Mouse (Mus musculus): ENCODE results near the gene Spdye4a. TPM values are rescaled to one million over a fixed set of nuclear protein-coding genes. Genes with fewer than 3 reads are reported as not detected.

Spdye4a gene
- total and polyA plus RNA-seq, 2 experiments: not detected

- H3K4me1 ChIP-seq (ENCODE audit: control insufficient read depth, insufficient read depth, low read length): no peaks in the 10 kb centered on the region
- TF ChIP-seq CTCF (IDR thresholded peaks at IDR 0.05; ENCODE audit: low read depth, low read length) (no peak), POLR2A (IDR thresholded peaks at IDR 0.05; ENCODE audit: extremely low read depth, insufficient read depth, low read length) (no peak)
- no peak overlapping the region for H3K27ac ChIP-seq (replicated peaks; ENCODE audit: insufficient read depth, low read depth, low read length)
- H3K36me3 ChIP-seq (ENCODE audit: control insufficient read depth, insufficient read depth, low read length): no peaks in the 10 kb centered on the region; the same call in 1 of the 2 replicates
- WGBS: 60% methylated on average over 18 of the region's 18 CpGs
- no peak overlapping the region for H3K9ac ChIP-seq (ENCODE audit: low read depth, low read length)
- no peak for DNase-seq (ENCODE audit: extremely low read depth, low read depth, low spot score)
- no peaks in the 10 kb centered on the region for H3K79me2 ChIP-seq (ENCODE audit: control insufficient read depth, insufficient read depth, low read length)
- peaks cover 17% of the 10 kb centered on the region for H3K27me3 ChIP-seq (ENCODE audit: control insufficient read depth, insufficient read depth, low read length)
- H3K4me3 ChIP-seq (ENCODE audit: insufficient read depth, low read depth, low read length): no peak overlapping the region
Observed at GRCm38 (mm10) chr5:143252791-143253185, 26.1 kb upstream of the Spdye4a start.

DNA sequence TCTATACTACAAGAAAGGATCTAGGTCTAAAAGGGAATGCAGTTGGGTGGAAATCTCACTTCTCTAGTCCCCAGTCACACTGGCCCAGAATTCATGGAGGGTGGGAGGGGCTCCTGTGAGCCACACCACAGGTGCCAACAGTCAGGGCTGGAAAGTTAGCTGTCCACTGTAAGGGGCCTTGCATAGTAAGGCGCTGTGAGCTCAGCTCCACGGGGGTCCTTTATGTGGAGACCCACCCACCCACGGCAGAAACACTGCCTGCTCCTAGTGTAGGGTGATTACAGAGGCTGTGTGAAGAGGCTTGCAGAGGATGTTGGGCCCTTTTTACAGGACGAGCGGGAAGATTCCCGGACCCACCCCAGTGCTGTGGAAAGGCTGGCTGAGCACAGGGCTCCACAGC, 25.3 kb upstream of the Spdye4a start:
- H3K9ac ChIP-seq (ENCODE audit: low read depth, low read length): no peak overlapping the region
- H3K27me3 ChIP-seq (ENCODE audit: control insufficient read depth, insufficient read depth, low read length): peaks cover 17% of the 10 kb centered on the region
- no peak for TF ChIP-seq CTCF (IDR thresholded peaks at IDR 0.05; ENCODE audit: low read depth, low read length)
- TF ChIP-seq POLR2A (IDR thresholded peaks at IDR 0.05; ENCODE audit: extremely low read depth, insufficient read depth, low read length): no peak
- no peak overlapping the region for H3K27ac ChIP-seq (replicated peaks; ENCODE audit: insufficient read depth, low read depth, low read length)
- no peaks in the 10 kb centered on the region for H3K4me1 ChIP-seq (ENCODE audit: control insufficient read depth, insufficient read depth, low read length)
- H3K79me2 ChIP-seq (ENCODE audit: control insufficient read depth, insufficient read depth, low read length): no peaks in the 10 kb centered on the region
- no peak overlapping the region for H3K4me3 ChIP-seq (ENCODE audit: insufficient read depth, low read depth, low read length)
- H3K36me3 ChIP-seq (ENCODE audit: control insufficient read depth, insufficient read depth, low read length): peaks cover 2% of the 10 kb centered on the region; the same call in 1 of the 2 replicates
- 72% methylated on average over 6 of the region's 6 CpGs for WGBS
- no peak for DNase-seq (ENCODE audit: extremely low read depth, low read depth, low spot score)

- no peak for TF ChIP-seq CTCF (IDR thresholded peaks at IDR 0.05; ENCODE audit: low read depth, low read length)
- no peak for TF ChIP-seq POLR2A (IDR thresholded peaks at IDR 0.05; ENCODE audit: extremely low read depth, insufficient read depth, low read length)
- no peaks in the 10 kb centered on the region for H3K79me2 ChIP-seq (ENCODE audit: control insufficient read depth, insufficient read depth, low read length)
- H3K36me3 ChIP-seq (ENCODE audit: control insufficient read depth, insufficient read depth, low read length): peaks cover 66% of the 10 kb centered on the region
- no peak for DNase-seq (ENCODE audit: extremely low read depth, low read depth, low spot score)
- H3K9ac ChIP-seq (ENCODE audit: low read depth, low read length): no peak overlapping the region
- H3K4me3 ChIP-seq (ENCODE audit: insufficient read depth, low read depth, low read length): no peak overlapping the region
- no peaks in the 10 kb centered on the region for H3K4me1 ChIP-seq (ENCODE audit: control insufficient read depth, insufficient read depth, low read length)
- no peaks in the 10 kb centered on the region for H3K27me3 ChIP-seq (ENCODE audit: control insufficient read depth, insufficient read depth, low read length)
- H3K27ac ChIP-seq (replicated peaks; ENCODE audit: insufficient read depth, low read depth, low read length): no peak overlapping the region
- 97% methylated on average over 26 of the region's 26 CpGs for WGBS
Observed at GRCm38 (mm10) chr5:143244926-143245325, 18.2 kb upstream of the Spdye4a start.

DNA sequence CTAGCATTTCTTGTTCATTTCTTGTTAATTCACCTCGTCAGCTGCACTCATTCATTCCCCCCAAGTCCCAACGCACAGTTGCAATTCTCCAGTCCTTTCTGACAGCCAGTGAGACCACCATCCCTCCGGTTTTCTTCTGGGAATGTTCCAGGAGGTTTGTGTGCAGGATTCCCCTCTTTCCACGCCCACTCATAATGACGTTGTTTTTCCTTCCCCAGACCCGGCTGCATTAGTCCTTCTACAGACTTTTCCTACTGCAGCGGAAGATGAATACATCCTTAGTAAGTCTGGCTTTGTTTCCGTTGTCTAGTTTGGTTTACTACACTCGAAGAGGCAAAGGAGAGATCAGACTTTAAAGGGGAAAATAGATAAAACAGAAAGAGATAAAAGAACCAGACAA, 9.3 kb upstream of the Spdye4a start:
- H3K36me3 ChIP-seq (ENCODE audit: control insufficient read depth, insufficient read depth, low read length): peaks cover 22% of the 10 kb centered on the region
- no peak for DNase-seq (ENCODE audit: extremely low read depth, low read depth, low spot score)

GRCm38 (mm10) chr5:143235028-143235693, 8.5 kb upstream of the Spdye4a start, which contains the start of gene Zfp12:
Gene Zfp12 (plus strand): TSS chr5:143235163.
- Histone ChIP-seq H3K27ac (replicated peaks; ENCODE audit: insufficient read depth, low read depth, low read length) (peak within 1 kb of the TSS; percentile 50), H3K4me3 (ENCODE audit: insufficient read depth, low read depth, low read length) (peak within 1 kb of the TSS; percentile 73), H3K9ac (ENCODE audit: low read depth, low read length) (peak within 1 kb of the TSS; percentile 76), H3K79me2 (ENCODE audit: control insufficient read depth, insufficient read depth, low read length) (no peaks in the 10 kb centered on the region; the same call in 1 of the 2 replicates), H3K4me1 (ENCODE audit: control insufficient read depth, insufficient read depth, low read length) (peaks cover 8% of the 10 kb centered on the region; the same call in 1 of the 2 replicates), H3K27me3 (ENCODE audit: control insufficient read depth, insufficient read depth, low read length) (no peaks in the 10 kb centered on the region), H3K36me3 (ENCODE audit: control insufficient read depth, insufficient read depth, low read length) (peaks cover 13% of the 10 kb centered on the region)
- TF ChIP-seq CTCF (IDR thresholded peaks at IDR 0.05; ENCODE audit: low read depth, low read length) (peak; percentile 54), POLR2A (IDR thresholded peaks at IDR 0.05; ENCODE audit: extremely low read depth, insufficient read depth, low read length) (no peak)
- under 1% methylated on average over 57 of the region's 58 CpGs for WGBS
- peak; percentile 92 for DNase-seq (ENCODE audit: extremely low read depth, low read depth, low spot score)

More for the DNA sequence above, 9.3 kb upstream of the Spdye4a start:
- H3K4me3 ChIP-seq (ENCODE audit: insufficient read depth, low read depth, low read length): no peak overlapping the region
- 52% methylated on average over 9 of the region's 9 CpGs for WGBS
- H3K27ac ChIP-seq (replicated peaks; ENCODE audit: insufficient read depth, low read depth, low read length): no peak overlapping the region
- no peaks in the 10 kb centered on the region for H3K27me3 ChIP-seq (ENCODE audit: control insufficient read depth, insufficient read depth, low read length)
- TF ChIP-seq POLR2A (IDR thresholded peaks at IDR 0.05; ENCODE audit: extremely low read depth, insufficient read depth, low read length) (no peak), CTCF (IDR thresholded peaks at IDR 0.05; ENCODE audit: low read depth, low read length) (no peak)
- H3K79me2 ChIP-seq (ENCODE audit: control insufficient read depth, insufficient read depth, low read length): no peaks in the 10 kb centered on the region; the same call in 1 of the 2 replicates
- H3K4me1 ChIP-seq (ENCODE audit: control insufficient read depth, insufficient read depth, low read length): peaks cover 8% of the 10 kb centered on the region; the same call in 1 of the 2 replicates
- H3K9ac ChIP-seq (ENCODE audit: low read depth, low read length): no peak overlapping the region

DNA sequence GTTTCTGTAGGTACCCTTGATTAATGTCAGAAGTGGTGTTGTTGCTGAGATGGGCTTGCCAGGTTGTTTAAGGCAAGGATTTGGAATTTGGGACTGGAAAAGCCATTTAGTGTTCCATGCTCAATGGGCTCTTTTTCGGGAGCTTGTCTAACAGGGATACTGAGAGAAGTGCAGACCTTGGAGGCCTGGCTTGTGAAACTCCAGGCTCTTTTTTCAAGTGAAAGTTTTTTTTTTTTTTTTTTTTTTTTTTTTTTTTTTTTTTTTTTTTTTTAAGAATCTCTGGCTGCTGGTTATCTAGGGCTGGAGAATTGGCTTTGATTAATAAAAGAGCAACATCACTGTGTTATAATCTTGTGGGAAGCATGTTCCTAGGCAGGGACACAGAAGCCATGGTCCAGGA, 4.4 kb downstream of the Spdye4a start:
- WGBS: 89% methylated on average over 1 of the region's 1 CpGs
- Histone ChIP-seq H3K9ac (ENCODE audit: low read depth, low read length) (no peak overlapping the region), H3K27me3 (ENCODE audit: control insufficient read depth, insufficient read depth, low read length) (no peaks in the 10 kb centered on the region), H3K4me1 (ENCODE audit: control insufficient read depth, insufficient read depth, low read length) (no peaks in the 10 kb centered on the region), H3K79me2 (ENCODE audit: control insufficient read depth, insufficient read depth, low read length) (no peaks in the 10 kb centered on the region), H3K4me3 (ENCODE audit: insufficient read depth, low read depth, low read length) (no peak overlapping the region), H3K36me3 (ENCODE audit: control insufficient read depth, insufficient read depth, low read length) (no peaks in the 10 kb centered on the region), H3K27ac (replicated peaks; ENCODE audit: insufficient read depth, low read depth, low read length) (no peak overlapping the region)
- TF ChIP-seq POLR2A (IDR thresholded peaks at IDR 0.05; ENCODE audit: extremely low read depth, insufficient read depth, low read length) (no peak), CTCF (IDR thresholded peaks at IDR 0.05; ENCODE audit: low read depth, low read length) (no peak)
- DNase-seq (ENCODE audit: extremely low read depth, low read depth, low spot score): no peak

Data from liver, adult 2 months (tissue).